Mouse (Mus musculus) heart, embryonic 14.5 days (tissue): ENCODE measurements around the gene Alk. TPM values are rescaled to one million over a fixed set of nuclear protein-coding genes. Genes with fewer than 3 reads are reported as not detected.

Experiments
- ATAC-seq: fragments of 200-750 bp; cut with Nextera tagmentation; 2 replicates; pipeline ENCODE4 v1.8.0; 2017; ENCODE audit warnings: low read depth, moderate TSS enrichment; ENCODE audit not compliant: insufficient number of reproducible peaks, insufficient read depth, low FRiP score
- H3K27ac ChIP-seq, 2 experiments: fragments of 200-500 bp in 1 of 2; fragments of 300-500 bp in 1 of 2; sonication (generic) in 1 of 2; replicated peaks in 1 of 2; 2 replicates each; pipeline ENCODE4 v1.5.1; 2012 to 2014; ENCODE audit warnings: low read depth in 2 of 2, low read length in 2 of 2, control low read depth in 1 of 2, mild to moderate bottlenecking in 1 of 2, mixed read lengths in 1 of 2; ENCODE audit not compliant: control insufficient read depth in 1 of 2, insufficient read depth in 1 of 2
- H3K27me3 ChIP-seq: fragments of 300-500 bp; sonication (generic); 2 replicates; pipeline ENCODE4 v1.6.1; 2014; ENCODE audit warnings: mild to moderate bottlenecking, low read length, control low read depth; ENCODE audit not compliant: control insufficient read depth, insufficient read depth
- H3K36me3 ChIP-seq: fragments of 300-500 bp; sonication (generic); 2 replicates; pipeline ENCODE4 v1.6.1; 2014; ENCODE audit warnings: mild to moderate bottlenecking, control low read depth, low read length, mixed read lengths; ENCODE audit not compliant: control insufficient read depth, insufficient read depth
- H3K4me1 ChIP-seq, 2 experiments: fragments of 200-500 bp in 1 of 2; fragments of 300-500 bp in 1 of 2; sonication (generic) in 1 of 2; 2 replicates each; pipeline ENCODE4 v1.6.1; 2012 to 2014; ENCODE audit warnings: low read length in 2 of 2, control low read depth in 1 of 2, mixed read lengths in 1 of 2; ENCODE audit not compliant: control insufficient read depth in 2 of 2, insufficient read depth in 2 of 2
- H3K4me2 ChIP-seq: fragments of 300-500 bp; sonication (generic); 2 replicates; pipeline ENCODE4 v1.6.1; 2014; ENCODE audit warnings: mild to moderate bottlenecking, low read length
- H3K4me3 ChIP-seq, 2 experiments: fragments of 200-500 bp in 1 of 2; fragments of 300-500 bp in 1 of 2; sonication (generic) in 1 of 2; 2 replicates each; pipeline ENCODE4 v1.5.1; 2012 to 2014; ENCODE audit warnings: low read length in 2 of 2, mild to moderate bottlenecking in 2 of 2, control low read depth in 1 of 2, low read depth in 1 of 2, moderate library complexity in 1 of 2; ENCODE audit not compliant: control insufficient read depth in 1 of 2, insufficient read depth in 1 of 2
- H3K9ac ChIP-seq: fragments of 300-500 bp; sonication (generic); 2 replicates; pipeline ENCODE4 v1.6.1; 2014; ENCODE audit warnings: mild to moderate bottlenecking, low read length
- H3K9me3 ChIP-seq: fragments of 300-500 bp; sonication (generic); 2 replicates; pipeline ENCODE4 v1.6.1; 2016; ENCODE audit warnings: low read length, control low read depth; ENCODE audit not compliant: control insufficient read depth
- WGBS: fragments of 180-500 bp; shearing (Covaris S2); extraction: QIAGEN DNeasy Blood & Tissue Kit; methylation state at CpG from one replicate; pipeline ENCODE4 v1.1.7; 2014; 5-methylcytosine and 5-hydroxymethylcytosine counted together
- polyA plus RNA-seq: library from polyadenylated mRNA; unstranded; fragments of >200 nt; fragmentation: Nextera tagmentation; extraction: Ambion mirVana; gene quantifications from 2 replicates; pipeline ENCODE4 v1.2.1, GENCODE M21; 2014

Alk gene
- polyA plus RNA-seq: 0.14 and 0.27 TPM in 2 replicates

DNA sequence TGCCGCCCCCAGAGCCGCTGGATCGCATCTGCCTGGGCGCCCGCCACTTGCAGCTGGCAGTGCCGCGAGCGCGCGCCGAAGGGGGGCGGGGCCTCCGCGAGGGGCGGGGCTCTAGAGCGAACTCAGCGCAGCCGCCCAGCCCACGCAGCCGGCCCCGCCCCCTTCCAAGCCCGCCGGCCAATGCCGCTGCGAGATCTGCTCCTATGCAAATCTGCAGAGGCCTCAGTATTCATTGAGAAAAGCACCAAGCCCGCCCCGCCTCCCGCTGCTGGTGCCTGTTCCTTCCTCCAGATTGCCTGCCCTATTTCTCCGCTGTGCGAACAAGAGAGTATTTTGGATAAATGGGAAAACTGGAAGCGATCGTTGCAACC, at the start of gene Alk:
Gene Alk (minus strand): TSS at position 18 of the 371 bp plus-strand sequence.
- no peak within 1 kb of the TSS for H3K27ac ChIP-seq
- WGBS: 2% methylated on average over 32 of the region's 32 CpGs
- H3K4me2 ChIP-seq: peak within 1 kb of the TSS; percentile 83
- H3K9ac ChIP-seq: peak within 1 kb of the TSS; percentile 31; the same call in 1 of the 2 replicates
- H3K4me3 ChIP-seq: peak within 1 kb of the TSS; percentile 43 to 47
- peaks cover 35% of the 10 kb centered on the region for H3K27me3 ChIP-seq
- peaks cover 4 to 9% of the 10 kb centered on the region in 2 experiments; a peak in 3 of 4 replicates for H3K4me1 ChIP-seq
- H3K9me3 ChIP-seq: no peaks in the 10 kb centered on the region
- H3K36me3 ChIP-seq: no peaks in the 10 kb centered on the region
- peak; percentile 82 for ATAC-seq

DNA sequence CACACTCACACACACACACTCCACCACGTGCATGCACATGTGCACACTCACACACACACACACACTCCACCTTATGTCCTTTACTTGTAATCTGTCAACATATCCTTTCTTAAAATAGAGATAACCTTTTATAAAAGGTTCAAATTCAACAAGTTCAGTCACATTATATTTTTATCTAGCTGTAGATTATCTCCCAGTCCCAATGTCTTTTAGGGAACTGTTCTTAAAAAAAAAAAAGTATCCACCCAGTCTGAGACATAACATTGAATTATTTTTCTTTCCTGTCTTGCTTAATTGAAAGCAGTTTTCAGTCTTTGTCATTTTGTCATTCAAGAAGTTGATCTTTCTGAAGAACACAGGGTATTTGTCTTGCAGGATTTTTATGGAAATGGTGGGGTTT, 48.4 kb upstream of the Alk start:
- WGBS: 48% methylated on average over 1 of the region's 1 CpGs
- Histone ChIP-seq H3K9ac (no peak overlapping the region), H3K4me1 (peaks cover 0 to 1% of the 10 kb centered on the region in 2 experiments; a peak in 2 of 4 replicates), H3K9me3 (no peaks in the 10 kb centered on the region), H3K4me3 (no peak overlapping the region), H3K27me3 (no peaks in the 10 kb centered on the region), H3K4me2 (no peak overlapping the region), H3K36me3 (no peaks in the 10 kb centered on the region), H3K27ac (no peak overlapping the region)
- ATAC-seq: no peak

- 51% methylated on average over 6 of the region's 6 CpGs for WGBS
- Histone ChIP-seq H3K4me2 (no peak overlapping the region), H3K4me3 (no peak overlapping the region), H3K9me3 (no peaks in the 10 kb centered on the region), H3K9ac (no peak overlapping the region), H3K27me3 (no peaks in the 10 kb centered on the region), H3K4me1 (no peaks in the 10 kb centered on the region), H3K27ac (no peak overlapping the region), H3K36me3 (no peaks in the 10 kb centered on the region)
- ATAC-seq: no peak
These were observed 44.3 kb upstream of the Alk start for GRCm38 (mm10) chr17:72648607-72649217.

- Histone ChIP-seq H3K4me2 (no peak overlapping the region), H3K9ac (no peak overlapping the region), H3K27ac (no peak overlapping the region), H3K36me3 (no peaks in the 10 kb centered on the region), H3K4me1 (no peaks in the 10 kb centered on the region), H3K9me3 (no peaks in the 10 kb centered on the region), H3K27me3 (no peaks in the 10 kb centered on the region), H3K4me3 (no peak overlapping the region)
- 77% methylated on average over 5 of the region's 5 CpGs for WGBS
- ATAC-seq: no peak
These were observed 41.7 kb upstream of the Alk start for GRCm38 (mm10) chr17:72646167-72646566.

GRCm38 (mm10) chr17:72640095-72640494, 35.7 kb upstream of the Alk start:
- WGBS: 35% methylated on average over 4 of the region's 4 CpGs
- no peaks in the 10 kb centered on the region for H3K36me3 ChIP-seq
- no peak overlapping the region for H3K9ac ChIP-seq
- H3K27me3 ChIP-seq: no peaks in the 10 kb centered on the region
- H3K4me3 ChIP-seq: no peak overlapping the region
- no peak for ATAC-seq
- no peak overlapping the region for H3K4me2 ChIP-seq
- H3K4me1 ChIP-seq: 0 out of 4 replicates have a peak, but pooled peaks cover 2 to 3% of the 10 kb centered on the region in 2 experiments
- no peak overlapping the region for H3K27ac ChIP-seq
- H3K9me3 ChIP-seq: no peaks in the 10 kb centered on the region

DNA sequence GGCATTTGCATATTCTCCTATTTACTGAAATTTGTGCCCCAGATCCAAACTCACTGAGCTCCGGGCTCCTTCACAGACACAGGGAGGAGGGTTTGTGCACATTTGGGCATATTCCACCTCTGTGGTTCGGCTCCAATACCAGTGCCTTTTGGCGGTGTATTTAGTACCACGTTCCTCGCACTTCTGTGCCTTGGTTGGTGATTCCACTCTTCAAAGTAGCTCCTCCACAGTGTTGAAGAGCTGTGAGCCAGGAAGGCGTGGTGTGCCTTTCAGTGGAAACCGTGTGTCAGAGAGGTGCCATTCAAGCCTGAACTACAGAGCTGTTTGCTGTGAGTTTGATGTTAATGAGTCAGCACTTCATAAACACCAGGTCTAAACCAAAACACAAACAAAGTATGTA, 35.0 kb upstream of the Alk start:
- 75% methylated on average over 7 of the region's 7 CpGs for WGBS

DNA sequence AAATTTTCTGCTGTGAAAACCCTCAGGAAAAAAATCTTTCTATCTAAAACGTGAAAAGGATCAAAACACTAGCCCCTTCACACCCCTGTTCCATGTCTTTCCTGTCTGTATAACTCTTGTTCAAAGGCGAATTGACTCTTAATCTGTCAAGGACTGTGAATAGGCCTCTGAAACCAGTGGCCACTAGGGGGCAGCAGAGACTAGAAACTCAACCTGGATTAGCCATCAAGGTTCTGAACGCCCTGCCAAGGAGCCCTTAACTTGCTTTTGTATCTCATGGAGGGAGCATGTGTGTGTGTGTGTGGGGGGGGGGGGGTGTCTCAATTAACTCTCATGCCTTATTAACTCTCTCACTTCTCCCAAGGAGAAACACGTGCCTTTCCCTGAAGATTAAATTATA, 1.8 kb upstream of the Alk start:
- H3K27ac ChIP-seq: no peak overlapping the region
- H3K9me3 ChIP-seq: no peaks in the 10 kb centered on the region
- no peak overlapping the region for H3K9ac ChIP-seq
- no peak overlapping the region for H3K4me3 ChIP-seq
- peaks cover 4 to 9% of the 10 kb centered on the region in 2 experiments; a peak in 3 of 4 replicates for H3K4me1 ChIP-seq
- ATAC-seq: no peak
- H3K27me3 ChIP-seq: peaks cover 35% of the 10 kb centered on the region
- no peaks in the 10 kb centered on the region for H3K36me3 ChIP-seq
- no peak overlapping the region for H3K4me2 ChIP-seq
- 11% methylated on average over 4 of the region's 4 CpGs for WGBS

More for the DNA sequence above, 35.0 kb upstream of the Alk start:
- Histone ChIP-seq H3K36me3 (no peaks in the 10 kb centered on the region), H3K4me2 (no peak overlapping the region), H3K27ac (no peak overlapping the region), H3K9me3 (no peaks in the 10 kb centered on the region), H3K4me3 (no peak overlapping the region), H3K27me3 (no peaks in the 10 kb centered on the region), H3K9ac (no peak overlapping the region), H3K4me1 (0 out of 4 replicates have a peak, but pooled peaks cover 2 to 3% of the 10 kb centered on the region in 2 experiments)
- no peak for ATAC-seq
